Mouse (Mus musculus) embryo, embryonic 10.5 days (tissue): ENCODE data around the gene Olfr469.
A peak's percentile ranks its signal among the peaks of the same experiment; 100 is the strongest.
"Not testable (repeated sequence)": the region's sequence is repeated elsewhere in the genome, so short reads cannot be mapped to it uniquely, and the experiment has no call there.

Source experiments
- DNase-seq: peaks from one replicate; pipeline ENCODE4 v3.0.0-alpha.2; 2015; ENCODE audit warnings: low spot score

The Olfr469 gene

GRCm38 (mm10) chr7:107825441-107825840, at the start of gene Olfr469:
Olfr469 (minus strand) TSS chr7:107825541.
- DNase-seq: not testable (repeated sequence)

- DNase-seq: not testable (repeated sequence)
Observed at GRCm38 (mm10) chr7:107847390-107847789, 22.0 kb upstream of the Olfr469 start, which contains the start of gene Olfr470. Olfr470 (minus strand) TSS chr7:107847490.

- peak; percentile 62 for DNase-seq
Observed at GRCm38 (mm10) chr7:107841719-107842118, 16.4 kb upstream of the Olfr469 start.

GRCm38 (mm10) chr7:107823867-107824266, 1.5 kb downstream of the Olfr469 start:
- not testable (repeated sequence) for DNase-seq

GRCm38 (mm10) chr7:107819442-107819841, 5.9 kb downstream of the Olfr469 start:
- peak; percentile 56 for DNase-seq

- no peak for DNase-seq
Observed at GRCm38 (mm10) chr7:107811963-107812362, 13.4 kb downstream of the Olfr469 start, which contains the start of gene Olfr467. Olfr467 (plus strand) TSS chr7:107812263.

GRCm38 (mm10) chr7:107802138-107802537, 23.2 kb downstream of the Olfr469 start:
- DNase-seq: peak; percentile 15

GRCm38 (mm10) chr7:107801108-107801507, 24.2 kb downstream of the Olfr469 start, which contains the start of gene Ovch2:
Ovch2 (minus strand) TSS chr7:107801208.
- DNase-seq: no peak

GRCm38 (mm10) chr7:107796500-107796899, 28.8 kb downstream of the Olfr469 start:
- DNase-seq: no peak

- peak; percentile 67 for DNase-seq
Observed at GRCm38 (mm10) chr7:107787977-107788620, 37.2 kb downstream of the Olfr469 start.

- DNase-seq: peak; percentile 50
Observed at GRCm38 (mm10) chr7:107779611-107780010, 45.7 kb downstream of the Olfr469 start.

GRCm38 (mm10) chr7:107778216-107778615, 47.1 kb downstream of the Olfr469 start:
- no peak for DNase-seq

- DNase-seq: no peak
Observed at GRCm38 (mm10) chr7:107770812-107771211, 54.5 kb downstream of the Olfr469 start.
